Mouse (Mus musculus): ENCODE data around the gene Vegfa. TPM values are rescaled to one million over a fixed set of nuclear protein-coding genes. Genes with fewer than 3 reads are reported as not detected.

Gene Vegfa
- 3.3 and 4.0 TPM in 2 replicates for polyA plus RNA-seq (2014; fragmentation: Nextera tagmentation; extraction: Ambion mirVana)

DNA sequence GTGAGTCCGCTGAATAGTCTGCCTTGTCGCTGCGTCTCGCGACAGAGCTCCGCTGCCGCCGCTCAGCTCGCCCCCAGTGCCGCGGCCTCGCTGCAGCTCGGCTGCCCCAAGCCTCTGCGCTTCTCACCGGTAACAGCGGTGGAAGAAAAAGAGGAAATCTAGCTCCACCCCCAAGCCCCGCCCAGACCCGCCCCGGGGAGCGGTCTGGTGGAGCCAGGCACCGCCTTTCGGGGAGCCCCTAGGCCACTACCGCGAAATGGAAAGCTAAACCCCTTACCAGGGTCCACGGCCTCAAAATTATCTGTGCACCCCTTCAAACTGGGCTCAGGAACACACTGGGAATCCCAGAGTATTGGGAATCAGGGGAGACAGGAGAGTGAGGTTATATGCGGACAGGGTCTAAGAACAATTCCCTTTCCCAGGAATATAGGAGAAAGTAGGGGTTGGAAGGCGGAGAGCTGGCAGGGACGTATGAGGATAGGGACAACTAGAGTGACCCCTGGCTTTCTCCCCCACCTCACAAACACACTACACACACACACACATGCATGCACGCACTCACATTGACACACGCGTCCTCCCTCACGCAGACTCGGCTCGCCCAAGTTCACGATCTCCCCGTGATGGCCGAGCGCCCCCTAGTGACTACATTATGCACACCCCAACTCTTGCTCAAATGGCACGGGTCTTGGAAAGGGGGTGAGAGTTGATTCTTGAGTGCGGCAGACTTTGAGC lies at the start of gene Vegfa:
Vegfa (minus strand) TSS at position 113 of the 735 bp plus-strand sequence.
- Histone ChIP-seq H3K27ac (replicated peaks; ENCODE audit: low read depth, low read length) (peak within 1 kb of the TSS; percentile 80), H3K9ac (ENCODE audit: low read length) (peak within 1 kb of the TSS; percentile 96), H3K9me3 (ENCODE audit: control insufficient read depth, low read length) (no peaks in the 10 kb centered on the region), H3K4me1 (ENCODE audit: control insufficient read depth, insufficient read depth, low read length) (peaks cover 34% of the 10 kb centered on the region), H3K27me3 (ENCODE audit: control insufficient read depth, insufficient read depth, low read length) (no peaks in the 10 kb centered on the region), H3K36me3 (ENCODE audit: control insufficient read depth, insufficient read depth, low read length) (no peaks in the 10 kb centered on the region), H3K4me2 (ENCODE audit: low read depth, severe bottlenecking) (peak within 1 kb of the TSS; percentile 78), H3K4me3 (ENCODE audit: low read depth, low read length) (peak within 1 kb of the TSS; percentile 87)
- peak; percentile 69 for ATAC-seq (ENCODE audit: insufficient number of reproducible peaks, low FRiP score, low TSS enrichment, low read depth)
- WGBS, result under 1% methylated on average over 40 of the region's 40 CpGs
- peak; percentile 98 for DNase-seq (ENCODE audit: low spot score)

DNA sequence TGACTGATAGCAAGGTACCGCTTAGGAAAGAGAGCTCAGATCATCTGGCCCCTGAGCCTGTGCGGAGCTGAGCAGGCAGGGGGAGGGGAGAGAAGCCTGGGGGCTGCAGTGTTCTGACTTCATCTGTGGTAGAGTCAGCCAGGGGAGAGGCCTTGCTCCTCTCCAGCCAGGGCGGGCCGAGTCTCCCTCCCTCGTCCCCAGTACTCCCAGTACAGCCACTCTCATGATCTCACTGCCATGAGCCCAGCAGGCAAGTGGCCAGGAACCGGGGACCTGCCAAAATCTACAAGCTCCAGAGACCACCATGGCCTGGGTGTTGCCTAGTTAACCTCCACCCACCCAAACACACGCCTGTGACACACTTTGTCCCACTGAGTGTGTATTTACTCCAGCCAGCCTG lies 49.5 kb upstream of the Vegfa start:
- no peak overlapping the region for H3K27ac ChIP-seq (replicated peaks; ENCODE audit: low read depth, low read length)

DNA sequence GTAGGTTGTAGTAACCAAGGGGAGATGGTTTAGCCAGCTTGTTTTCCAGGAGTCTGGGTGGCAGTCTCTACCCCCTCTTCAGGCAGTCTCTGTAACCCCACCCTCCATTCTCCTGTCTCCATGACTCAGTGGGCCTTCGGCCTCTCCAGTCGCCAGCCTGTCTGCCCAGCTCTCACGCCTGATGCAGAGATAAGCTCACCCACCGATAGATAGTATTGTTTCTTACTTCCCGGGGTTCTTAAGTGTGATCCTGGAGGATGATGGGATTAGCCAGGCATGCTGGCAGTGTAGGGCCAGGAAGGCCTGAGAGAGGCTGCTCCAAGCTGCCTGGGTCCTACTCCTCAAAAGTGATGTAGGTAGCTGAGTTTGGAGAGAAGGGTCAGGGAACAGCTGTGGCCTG lies 48.9 kb upstream of the Vegfa start:
- 74% methylated on average over 5 of the region's 5 CpGs for whole genome bisulfite sequencing

More for the DNA sequence above, 49.5 kb upstream of the Vegfa start:
- Histone ChIP-seq H3K9ac (ENCODE audit: low read length) (no peak overlapping the region), H3K4me3 (ENCODE audit: low read depth, low read length) (no peak overlapping the region), H3K36me3 (ENCODE audit: control insufficient read depth, insufficient read depth, low read length) (no peaks in the 10 kb centered on the region), H3K9me3 (ENCODE audit: control insufficient read depth, low read length) (no peaks in the 10 kb centered on the region), H3K4me2 (ENCODE audit: low read depth, severe bottlenecking) (no peak overlapping the region), H3K4me1 (ENCODE audit: control insufficient read depth, insufficient read depth, low read length) (peaks cover 28% of the 10 kb centered on the region), H3K27me3 (ENCODE audit: control insufficient read depth, insufficient read depth, low read length) (no peaks in the 10 kb centered on the region)
- 68% methylated on average over 7 of the region's 7 CpGs for WGBS
- DNase-seq (ENCODE audit: low spot score), result no peak
- no peak for ATAC-seq (ENCODE audit: insufficient number of reproducible peaks, low FRiP score, low TSS enrichment, low read depth)

DNA sequence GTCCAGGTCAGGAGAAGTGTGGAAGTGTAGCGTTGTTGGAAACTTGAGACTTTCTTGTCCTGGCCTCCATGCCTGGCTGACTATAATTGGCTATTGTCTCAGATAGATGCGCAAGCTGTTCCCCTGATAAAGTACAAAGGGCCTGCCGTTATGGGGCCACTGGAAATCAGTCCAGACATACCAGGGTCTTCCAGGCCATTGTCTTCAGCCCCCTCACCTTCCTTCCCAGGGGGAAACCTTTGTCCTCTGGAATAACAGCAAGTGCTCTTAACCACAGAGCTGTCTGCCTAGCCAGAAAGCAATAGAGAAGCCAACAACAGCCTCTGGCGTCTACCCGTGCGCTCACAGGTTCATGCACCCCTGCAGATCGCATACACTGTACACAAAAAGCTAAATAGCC lies 48.2 kb upstream of the Vegfa start:
- no peaks in the 10 kb centered on the region for H3K36me3 ChIP-seq (ENCODE audit: control insufficient read depth, insufficient read depth, low read length)
- no peak overlapping the region for H3K27ac ChIP-seq (replicated peaks; ENCODE audit: low read depth, low read length)
- ATAC-seq (ENCODE audit: insufficient number of reproducible peaks, low FRiP score, low TSS enrichment, low read depth) (no peak), DNase-seq (ENCODE audit: low spot score) (no peak)
- no peaks in the 10 kb centered on the region for H3K27me3 ChIP-seq (ENCODE audit: control insufficient read depth, insufficient read depth, low read length)
- no peaks in the 10 kb centered on the region for H3K9me3 ChIP-seq (ENCODE audit: control insufficient read depth, low read length)
- no peak overlapping the region for H3K9ac ChIP-seq (ENCODE audit: low read length)
- H3K4me2 ChIP-seq (ENCODE audit: low read depth, severe bottlenecking), result no peak overlapping the region
- H3K4me1 ChIP-seq (ENCODE audit: control insufficient read depth, insufficient read depth, low read length), result peaks cover 24% of the 10 kb centered on the region
- no peak overlapping the region for H3K4me3 ChIP-seq (ENCODE audit: low read depth, low read length)
- 84% methylated on average over 7 of the region's 7 CpGs for WGBS

More for the DNA sequence above, 48.9 kb upstream of the Vegfa start:
- Histone ChIP-seq H3K27me3 (ENCODE audit: control insufficient read depth, insufficient read depth, low read length) (no peaks in the 10 kb centered on the region), H3K4me2 (ENCODE audit: low read depth, severe bottlenecking) (no peak overlapping the region), H3K4me3 (ENCODE audit: low read depth, low read length) (no peak overlapping the region), H3K4me1 (ENCODE audit: control insufficient read depth, insufficient read depth, low read length) (peaks cover 23% of the 10 kb centered on the region), H3K9ac (ENCODE audit: low read length) (no peak overlapping the region), H3K9me3 (ENCODE audit: control insufficient read depth, low read length) (no peaks in the 10 kb centered on the region), H3K27ac (replicated peaks; ENCODE audit: low read depth, low read length) (no peak overlapping the region), H3K36me3 (ENCODE audit: control insufficient read depth, insufficient read depth, low read length) (no peaks in the 10 kb centered on the region)
- no peak for DNase-seq (ENCODE audit: low spot score)
- no peak for ATAC-seq (ENCODE audit: insufficient number of reproducible peaks, low FRiP score, low TSS enrichment, low read depth)

DNA sequence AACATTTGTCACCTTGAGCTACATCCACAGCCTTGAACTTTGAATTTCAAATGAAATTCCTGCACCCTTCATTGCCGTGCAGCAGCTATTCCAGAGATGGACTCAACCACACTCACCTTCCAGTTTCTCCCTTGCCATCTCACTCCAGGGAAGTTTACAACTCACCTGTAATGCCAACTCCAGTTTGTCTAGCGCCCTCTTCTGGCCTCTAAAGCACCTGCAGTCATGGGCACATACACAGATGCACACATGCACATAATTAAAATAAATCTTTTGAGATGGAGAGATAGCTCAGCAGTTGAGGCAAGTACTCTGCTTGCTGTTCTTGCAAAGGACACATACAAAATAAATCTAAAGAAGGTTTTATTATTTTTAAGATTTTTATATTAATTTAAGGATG lies 46.9 kb upstream of the Vegfa start:
- H3K4me3 ChIP-seq (ENCODE audit: low read depth, low read length), result no peak overlapping the region
- H3K9me3 ChIP-seq (ENCODE audit: control insufficient read depth, low read length), result no peaks in the 10 kb centered on the region
- WGBS, result 74% methylated on average over 2 of the region's 2 CpGs
- H3K9ac ChIP-seq (ENCODE audit: low read length), result no peak overlapping the region
- H3K4me2 ChIP-seq (ENCODE audit: low read depth, severe bottlenecking), result no peak overlapping the region
- H3K36me3 ChIP-seq (ENCODE audit: control insufficient read depth, insufficient read depth, low read length), result no peaks in the 10 kb centered on the region
- H3K4me1 ChIP-seq (ENCODE audit: control insufficient read depth, insufficient read depth, low read length), result peaks cover 17% of the 10 kb centered on the region
- DNase-seq (ENCODE audit: low spot score), result no peak
- no peaks in the 10 kb centered on the region for H3K27me3 ChIP-seq (ENCODE audit: control insufficient read depth, insufficient read depth, low read length)
- no peak for ATAC-seq (ENCODE audit: insufficient number of reproducible peaks, low FRiP score, low TSS enrichment, low read depth)
- H3K27ac ChIP-seq (replicated peaks; ENCODE audit: low read depth, low read length), result no peak overlapping the region

DNA sequence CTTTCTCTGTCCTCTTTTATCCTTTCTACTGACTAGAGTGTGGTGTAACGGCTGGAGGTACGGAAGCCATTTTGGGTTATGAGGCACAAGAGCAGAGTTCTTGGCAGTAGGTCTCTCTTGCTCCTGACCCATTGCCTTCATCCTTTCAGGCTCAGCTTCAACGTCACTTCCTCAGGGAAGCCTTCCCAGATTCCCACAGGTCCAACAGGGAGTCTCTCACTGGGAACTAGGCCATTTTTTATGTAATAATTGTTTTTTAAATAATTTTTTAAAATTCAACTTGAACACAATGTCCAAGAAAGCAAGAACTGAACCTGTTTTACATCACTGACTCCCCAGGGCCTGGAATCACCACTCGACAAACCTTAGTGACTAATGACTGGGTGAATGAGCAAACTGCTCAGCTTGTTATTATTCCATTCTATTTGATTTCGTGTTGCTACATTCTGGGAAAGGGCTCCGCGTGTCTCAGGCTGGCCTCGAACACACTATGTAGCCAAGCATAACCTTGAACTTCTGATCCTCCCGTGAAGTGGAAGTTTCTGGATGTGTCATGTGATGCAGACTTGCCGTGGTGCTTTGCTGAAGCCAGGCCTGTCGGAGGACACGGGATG lies 45.9 kb upstream of the Vegfa start:
- DNase-seq (ENCODE audit: low spot score) (no peak), ATAC-seq (ENCODE audit: insufficient number of reproducible peaks, low FRiP score, low TSS enrichment, low read depth) (no peak)
- Histone ChIP-seq H3K4me3 (ENCODE audit: low read depth, low read length) (no peak overlapping the region), H3K9me3 (ENCODE audit: control insufficient read depth, low read length) (no peaks in the 10 kb centered on the region), H3K9ac (ENCODE audit: low read length) (no peak overlapping the region), H3K4me1 (ENCODE audit: control insufficient read depth, insufficient read depth, low read length) (peaks cover 22% of the 10 kb centered on the region), H3K36me3 (ENCODE audit: control insufficient read depth, insufficient read depth, low read length) (no peaks in the 10 kb centered on the region), H3K27me3 (ENCODE audit: control insufficient read depth, insufficient read depth, low read length) (no peaks in the 10 kb centered on the region), H3K4me2 (ENCODE audit: low read depth, severe bottlenecking) (no peak overlapping the region), H3K27ac (replicated peaks; ENCODE audit: low read depth, low read length) (no peak overlapping the region)
- 91% methylated on average over 12 of the region's 12 CpGs for WGBS

DNA sequence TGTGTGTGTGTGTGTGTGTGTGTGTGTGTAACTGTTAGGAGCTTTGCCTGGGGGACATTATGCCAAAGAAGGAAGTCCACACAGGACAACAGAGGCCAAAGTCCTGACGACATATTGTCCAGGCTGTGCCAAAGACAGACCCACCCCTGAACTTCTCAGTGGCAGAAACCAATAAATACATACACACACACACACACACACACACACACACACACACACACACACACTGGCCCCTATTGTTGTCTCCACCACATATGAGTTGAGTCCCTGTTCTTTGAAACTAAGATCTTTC lies 44.0 kb upstream of the Vegfa start:
- H3K4me1 ChIP-seq (ENCODE audit: control insufficient read depth, insufficient read depth, low read length), result peaks cover 18% of the 10 kb centered on the region
- H3K36me3 ChIP-seq (ENCODE audit: control insufficient read depth, insufficient read depth, low read length), result no peaks in the 10 kb centered on the region
- WGBS, result 73% methylated on average over 1 of the region's 1 CpGs
- DNase-seq (ENCODE audit: low spot score) (no peak), ATAC-seq (ENCODE audit: insufficient number of reproducible peaks, low FRiP score, low TSS enrichment, low read depth) (no peak)
- H3K9ac ChIP-seq (ENCODE audit: low read length), result no peak overlapping the region
- no peak overlapping the region for H3K4me3 ChIP-seq (ENCODE audit: low read depth, low read length)
- H3K9me3 ChIP-seq (ENCODE audit: control insufficient read depth, low read length), result no peaks in the 10 kb centered on the region
- H3K4me2 ChIP-seq (ENCODE audit: low read depth, severe bottlenecking), result no peak overlapping the region
- no peaks in the 10 kb centered on the region for H3K27me3 ChIP-seq (ENCODE audit: control insufficient read depth, insufficient read depth, low read length)
- H3K27ac ChIP-seq (replicated peaks; ENCODE audit: low read depth, low read length), result no peak overlapping the region

DNA sequence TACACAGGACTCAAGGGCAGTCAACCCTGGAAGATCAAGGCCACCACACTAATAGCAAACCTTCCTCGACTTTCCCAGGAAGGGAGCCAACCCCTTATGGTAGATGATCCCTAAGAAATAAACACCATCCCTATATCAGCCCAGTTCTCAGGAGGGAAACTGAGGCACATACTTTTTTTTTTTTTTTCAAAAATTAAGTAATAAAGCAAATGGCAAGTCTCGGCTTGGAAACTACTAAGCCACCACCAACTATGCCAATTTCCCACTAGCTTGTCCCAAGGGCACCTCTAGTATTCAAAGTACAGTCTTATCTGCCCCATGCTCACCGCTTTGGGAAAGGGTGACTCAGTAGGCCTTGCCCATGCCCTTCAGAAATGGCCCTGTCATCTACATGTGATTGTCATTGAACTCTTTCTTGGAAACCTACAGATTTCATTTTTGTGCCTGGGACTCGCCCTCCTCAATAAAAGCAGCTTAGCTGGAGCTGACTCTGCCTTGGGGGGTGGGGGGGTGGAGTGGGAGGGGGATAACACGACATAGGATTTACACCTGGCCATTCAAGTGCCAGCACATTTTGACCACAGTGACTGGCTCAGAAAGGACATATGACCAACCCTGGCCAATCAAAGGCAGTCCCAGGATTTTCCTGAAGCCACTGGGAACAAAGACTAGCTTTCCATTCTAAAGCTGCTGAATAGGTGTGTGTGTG lies 43.5 kb upstream of the Vegfa start:
- no peak overlapping the region for H3K4me2 ChIP-seq (ENCODE audit: low read depth, severe bottlenecking)
- H3K36me3 ChIP-seq (ENCODE audit: control insufficient read depth, insufficient read depth, low read length), result no peaks in the 10 kb centered on the region
- H3K27ac ChIP-seq (replicated peaks; ENCODE audit: low read depth, low read length), result no peak overlapping the region
- WGBS, result 74% methylated on average over 5 of the region's 5 CpGs
- peaks cover 18% of the 10 kb centered on the region for H3K4me1 ChIP-seq (ENCODE audit: control insufficient read depth, insufficient read depth, low read length)
- ATAC-seq (ENCODE audit: insufficient number of reproducible peaks, low FRiP score, low TSS enrichment, low read depth) (no peak), DNase-seq (ENCODE audit: low spot score) (no peak)
- H3K9me3 ChIP-seq (ENCODE audit: control insufficient read depth, low read length), result no peaks in the 10 kb centered on the region
- no peak overlapping the region for H3K9ac ChIP-seq (ENCODE audit: low read length)
- no peaks in the 10 kb centered on the region for H3K27me3 ChIP-seq (ENCODE audit: control insufficient read depth, insufficient read depth, low read length)
- H3K4me3 ChIP-seq (ENCODE audit: low read depth, low read length), result no peak overlapping the region
